Mouse (Mus musculus) embryonic facial prominence, embryonic 10.5 days (tissue): Measurements from ENCODE around the gene Aox4. TPM values are rescaled to one million over a fixed set of nuclear protein-coding genes. Genes with fewer than 3 reads are reported as not detected.

Experiments used
- DNase-seq: peaks from one replicate; pipeline ENCODE4 v3.0.0-alpha.2; 2017; ENCODE audit warnings: low spot score
- H3K27ac ChIP-seq: fragments of 300-500 bp; sonication (generic); replicated peaks from 2 replicates; pipeline ENCODE4 v1.5.1; 2016; ENCODE audit warnings: mild to moderate bottlenecking
- H3K27me3 ChIP-seq: fragments of 300-500 bp; sonication (generic); replicated peaks from 2 replicates; pipeline ENCODE4 v1.6.1; 2016; ENCODE audit warnings: low read depth, mild to moderate bottlenecking; ENCODE audit not compliant: poor library complexity, severe bottlenecking
- H3K36me3 ChIP-seq: fragments of 300-500 bp; sonication (generic); replicated peaks from 2 replicates; pipeline ENCODE4 v1.6.1; 2016; ENCODE audit warnings: mild to moderate bottlenecking, moderate library complexity
- H3K4me1 ChIP-seq: fragments of 300-500 bp; sonication (generic); 2 replicates; pipeline ENCODE4 v1.6.1; 2016
- H3K4me3 ChIP-seq: fragments of 300-500 bp; sonication (generic); 2 replicates; pipeline ENCODE4 v1.5.1; 2016; ENCODE audit warnings: mild to moderate bottlenecking, moderate library complexity
- H3K9me3 ChIP-seq: fragments of 300-500 bp; sonication (generic); 2 replicates; pipeline ENCODE4 v1.6.1; 2016; ENCODE audit warnings: mild to moderate bottlenecking
- WGBS: fragments of 180-500 bp; shearing (Covaris S2); methylation state at CpG from one replicate; pipeline ENCODE4 v1.1.7; 2016; 5-methylcytosine and 5-hydroxymethylcytosine counted together
- polyA plus RNA-seq: library from polyadenylated mRNA; unstranded; fragments of >200 nt; fragmentation: Nextera tagmentation; extraction: Ambion mirVana; gene quantifications from 2 replicates; pipeline ENCODE4 v1.2.1, GENCODE M21; 2016

Gene Aox4
- polyA plus RNA-seq, 1 experiment from 2014 or later = 0.12 TPM

- 45% methylated on average over 16 of the region's 16 CpGs for WGBS
- no peak for DNase-seq
- Histone ChIP-seq H3K27me3 (no peaks in the 10 kb centered on the region), H3K4me1 (peaks cover 16% of the 10 kb centered on the region; the same call in 1 of the 2 replicates), H3K27ac (no peak overlapping the region), H3K36me3 (no peaks in the 10 kb centered on the region), H3K9me3 (no peaks in the 10 kb centered on the region), H3K4me3 (no peak overlapping the region)
These were observed 79.8 kb downstream of the Aox4 start for GRCm38 (mm10) chr1:58289863-58290469.

- no peaks in the 10 kb centered on the region for H3K9me3 ChIP-seq
- peaks cover 22% of the 10 kb centered on the region for H3K4me1 ChIP-seq
- no peaks in the 10 kb centered on the region for H3K36me3 ChIP-seq
- no peak overlapping the region for H3K4me3 ChIP-seq
- DNase-seq = no peak
- WGBS = 66% methylated on average over 13 of the region's 13 CpGs
- H3K27ac ChIP-seq = no peak overlapping the region
- no peaks in the 10 kb centered on the region for H3K27me3 ChIP-seq
These were observed 81.5 kb downstream of the Aox4 start for GRCm38 (mm10) chr1:58291394-58292300.

- no peaks in the 10 kb centered on the region for H3K9me3 ChIP-seq
- H3K4me1 ChIP-seq = peaks cover 22% of the 10 kb centered on the region
- H3K4me3 ChIP-seq = no peak overlapping the region
- no peak for DNase-seq
- H3K36me3 ChIP-seq = no peaks in the 10 kb centered on the region
- H3K27ac ChIP-seq = no peak overlapping the region
- WGBS = 82% methylated on average over 5 of the region's 5 CpGs
- H3K27me3 ChIP-seq = no peaks in the 10 kb centered on the region
These were observed 84.5 kb downstream of the Aox4 start for GRCm38 (mm10) chr1:58294730-58295129.

GRCm38 (mm10) chr1:58296278-58296677, 86.1 kb downstream of the Aox4 start:
- 5% methylated on average over 7 of the region's 7 CpGs for WGBS
- Histone ChIP-seq H3K9me3 (no peaks in the 10 kb centered on the region), H3K36me3 (no peaks in the 10 kb centered on the region), H3K4me3 (no peak overlapping the region), H3K27me3 (no peaks in the 10 kb centered on the region), H3K27ac (no peak overlapping the region), H3K4me1 (peaks cover 17% of the 10 kb centered on the region)
- peak; percentile 74 for DNase-seq

GRCm38 (mm10) chr1:58296821-58297220, 86.6 kb downstream of the Aox4 start:
- DNase-seq = no peak
- H3K36me3 ChIP-seq = no peaks in the 10 kb centered on the region
- no peaks in the 10 kb centered on the region for H3K9me3 ChIP-seq
- H3K4me1 ChIP-seq = peaks cover 12% of the 10 kb centered on the region
- WGBS = 59% methylated on average over 4 of the region's 4 CpGs
- H3K27me3 ChIP-seq = no peaks in the 10 kb centered on the region
- no peak overlapping the region for H3K4me3 ChIP-seq
- no peak overlapping the region for H3K27ac ChIP-seq

GRCm38 (mm10) chr1:58298347-58298746, 88.2 kb downstream of the Aox4 start:
- Histone ChIP-seq H3K9me3 (no peaks in the 10 kb centered on the region), H3K27me3 (no peaks in the 10 kb centered on the region), H3K4me3 (no peak overlapping the region), H3K36me3 (no peaks in the 10 kb centered on the region), H3K4me1 (peaks cover 8% of the 10 kb centered on the region), H3K27ac (no peak overlapping the region)
- 74% methylated on average over 6 of the region's 6 CpGs for WGBS
- no peak for DNase-seq

- H3K9me3 ChIP-seq = no peaks in the 10 kb centered on the region
- no peaks in the 10 kb centered on the region for H3K36me3 ChIP-seq
- H3K27ac ChIP-seq = no peak overlapping the region
- no peaks in the 10 kb centered on the region for H3K27me3 ChIP-seq
- no peak for DNase-seq
- no peak overlapping the region for H3K4me3 ChIP-seq
- peaks cover 5% of the 10 kb centered on the region for H3K4me1 ChIP-seq
- WGBS = 90% methylated on average over 7 of the region's 7 CpGs
These were observed 90.9 kb downstream of the Aox4 start for GRCm38 (mm10) chr1:58301073-58301472.

- Histone ChIP-seq H3K27me3 (no peaks in the 10 kb centered on the region), H3K36me3 (no peaks in the 10 kb centered on the region), H3K4me1 (peaks cover 2% of the 10 kb centered on the region; the same call in 1 of the 2 replicates), H3K27ac (no peak overlapping the region; the same call in 1 of the 2 replicates), H3K4me3 (no peak overlapping the region), H3K9me3 (no peaks in the 10 kb centered on the region)
- DNase-seq = no peak
- 54% methylated on average over 6 of the region's 6 CpGs for WGBS
These were observed 91.8 kb downstream of the Aox4 start for GRCm38 (mm10) chr1:58302015-58302414.

GRCm38 (mm10) chr1:58303009-58303408, 92.8 kb downstream of the Aox4 start:
- H3K27ac ChIP-seq = no peak overlapping the region
- DNase-seq = no peak
- no peaks in the 10 kb centered on the region for H3K36me3 ChIP-seq
- peaks cover 5% of the 10 kb centered on the region; the same call in 1 of the 2 replicates for H3K4me1 ChIP-seq
- H3K9me3 ChIP-seq = no peaks in the 10 kb centered on the region
- WGBS = 92% methylated on average over 6 of the region's 6 CpGs
- no peaks in the 10 kb centered on the region for H3K27me3 ChIP-seq
- no peak overlapping the region for H3K4me3 ChIP-seq

- peaks cover 5% of the 10 kb centered on the region; the same call in 1 of the 2 replicates for H3K4me1 ChIP-seq
- no peaks in the 10 kb centered on the region for H3K27me3 ChIP-seq
- H3K9me3 ChIP-seq = no peaks in the 10 kb centered on the region
- H3K4me3 ChIP-seq = no peak overlapping the region
- DNase-seq = no peak
- 90% methylated on average over 4 of the region's 4 CpGs for WGBS
- H3K27ac ChIP-seq = no peak overlapping the region
- H3K36me3 ChIP-seq = no peaks in the 10 kb centered on the region
These were observed 93.5 kb downstream of the Aox4 start for GRCm38 (mm10) chr1:58303726-58304125.

- Histone ChIP-seq H3K36me3 (no peaks in the 10 kb centered on the region), H3K27ac (no peak overlapping the region), H3K9me3 (no peaks in the 10 kb centered on the region), H3K4me3 (no peak overlapping the region), H3K4me1 (peaks cover 5% of the 10 kb centered on the region; the same call in 1 of the 2 replicates), H3K27me3 (no peaks in the 10 kb centered on the region)
- 73% methylated on average over 12 of the region's 12 CpGs for WGBS
- DNase-seq = no peak
These were observed 94.1 kb downstream of the Aox4 start for GRCm38 (mm10) chr1:58304296-58304695.

- no peaks in the 10 kb centered on the region for H3K9me3 ChIP-seq
- DNase-seq = no peak
- 81% methylated on average over 8 of the region's 8 CpGs for WGBS
- no peak overlapping the region for H3K27ac ChIP-seq
- H3K27me3 ChIP-seq = no peaks in the 10 kb centered on the region
- H3K4me1 ChIP-seq = peaks cover 3% of the 10 kb centered on the region; the same call in 1 of the 2 replicates
- H3K4me3 ChIP-seq = no peak overlapping the region
- no peaks in the 10 kb centered on the region for H3K36me3 ChIP-seq
These were observed 97.0 kb downstream of the Aox4 start for GRCm38 (mm10) chr1:58307181-58307580.

- Histone ChIP-seq H3K4me1 (peaks cover 3% of the 10 kb centered on the region; the same call in 1 of the 2 replicates), H3K27me3 (no peaks in the 10 kb centered on the region), H3K4me3 (no peak overlapping the region), H3K9me3 (no peaks in the 10 kb centered on the region), H3K36me3 (no peaks in the 10 kb centered on the region), H3K27ac (no peak overlapping the region)
- 91% methylated on average over 8 of the region's 8 CpGs for WGBS
- no peak for DNase-seq
These were observed 98.4 kb downstream of the Aox4 start for GRCm38 (mm10) chr1:58308594-58308993.
